Mouse (Mus musculus) stomach, embryonic 15.5 days (tissue): ENCODE data around the gene 4930578G10Rik. TPM values are rescaled to one million over a fixed set of nuclear protein-coding genes. Genes with fewer than 3 reads are reported as not detected.

ENCODE experiments used
- ATAC-seq: fragments of 200-750 bp; cut with Nextera tagmentation; 2 replicates; pipeline ENCODE4 v1.8.0; 2017; ENCODE audit warnings: low read depth, moderate number of reproducible peaks, moderate TSS enrichment; ENCODE audit not compliant: insufficient read depth, low FRiP score
- H3K27ac ChIP-seq: fragments of 300-500 bp; sonication (generic); 2 replicates; pipeline ENCODE4 v1.5.1; 2015; ENCODE audit warnings: mild to moderate bottlenecking, inconsistent platforms
- H3K27me3 ChIP-seq: fragments of 300-500 bp; sonication (generic); replicated peaks from 2 replicates; pipeline ENCODE4 v1.6.1; 2015; ENCODE audit warnings: inconsistent platforms
- H3K36me3 ChIP-seq: fragments of 300-500 bp; sonication (generic); 2 replicates; pipeline ENCODE4 v1.6.1; 2015; ENCODE audit warnings: inconsistent platforms
- H3K4me1 ChIP-seq: fragments of 300-500 bp; sonication (generic); 2 replicates; pipeline ENCODE4 v1.6.1; 2015; ENCODE audit warnings: inconsistent platforms
- H3K4me2 ChIP-seq: fragments of 300-500 bp; sonication (generic); 2 replicates; pipeline ENCODE4 v1.6.1; 2015; ENCODE audit warnings: mild to moderate bottlenecking, inconsistent platforms
- H3K4me3 ChIP-seq: fragments of 300-500 bp; sonication (generic); replicated peaks from 2 replicates; pipeline ENCODE4 v1.5.1; 2015; ENCODE audit warnings: inconsistent platforms
- H3K9ac ChIP-seq: fragments of 300-500 bp; sonication (generic); 2 replicates; pipeline ENCODE4 v1.6.1; 2015; ENCODE audit warnings: inconsistent platforms
- H3K9me3 ChIP-seq: fragments of 300-500 bp; sonication (generic); 2 replicates; pipeline ENCODE4 v1.6.1; 2016; ENCODE audit warnings: inconsistent platforms
- WGBS: fragments of 180-500 bp; shearing (Covaris S2); methylation state at CpG from one replicate; pipeline ENCODE4 v1.1.7; 2015; 5-methylcytosine and 5-hydroxymethylcytosine counted together
- polyA plus RNA-seq: library from polyadenylated mRNA; unstranded; fragments of >200 nt; fragmentation: Nextera tagmentation; extraction: Ambion mirVana; gene quantifications from 2 replicates; pipeline ENCODE4 v1.2.1, GENCODE M21; 2015

The 4930578G10Rik gene
- polyA plus RNA-seq, 1 experiment from 2014 or later = not detected

- no peaks in the 10 kb centered on the region for H3K36me3 ChIP-seq
- no peak within 1 kb of the TSS for H3K9ac ChIP-seq
- no peak within 1 kb of the TSS for H3K27ac ChIP-seq
- no peaks in the 10 kb centered on the region for H3K27me3 ChIP-seq
- no peaks in the 10 kb centered on the region for H3K4me1 ChIP-seq
- H3K4me3 ChIP-seq = no peak within 1 kb of the TSS
- H3K9me3 ChIP-seq = no peaks in the 10 kb centered on the region
- WGBS = 88% methylated on average over 7 of the region's 7 CpGs
- no peak within 1 kb of the TSS for H3K4me2 ChIP-seq
- ATAC-seq = no peak
These were observed 138.8 kb downstream of the 4930578G10Rik start, which contains the start of gene Fam205c for GRCm38 (mm10) chr4:42874134-42874533. Gene Fam205c (minus strand): TSS chr4:42874234.

GRCm38 (mm10) chr4:42876586-42877291 lies 141.4 kb downstream of the 4930578G10Rik start:
- 36% methylated on average over 5 of the region's 5 CpGs for WGBS

GRCm38 (mm10) chr4:42877657-42878056 lies 142.3 kb downstream of the 4930578G10Rik start:
- ATAC-seq = peak; percentile 45; the same call in 1 of the 2 replicates

More at GRCm38 (mm10) chr4:42876586-42877291, 141.4 kb downstream of the 4930578G10Rik start:
- peak; percentile 83; the same call in 1 of the 2 replicates for ATAC-seq
- no peaks in the 10 kb centered on the region for H3K27me3 ChIP-seq
- H3K27ac ChIP-seq = no peak overlapping the region
- H3K36me3 ChIP-seq = no peaks in the 10 kb centered on the region
- no peaks in the 10 kb centered on the region for H3K9me3 ChIP-seq
- no peaks in the 10 kb centered on the region for H3K4me1 ChIP-seq
- no peak overlapping the region for H3K4me3 ChIP-seq
- no peak overlapping the region for H3K4me2 ChIP-seq
- H3K9ac ChIP-seq = no peak overlapping the region

GRCm38 (mm10) chr4:42879829-42880676 lies 144.7 kb downstream of the 4930578G10Rik start:
- no peaks in the 10 kb centered on the region for H3K27me3 ChIP-seq
- H3K9me3 ChIP-seq = no peaks in the 10 kb centered on the region
- H3K27ac ChIP-seq = no peak overlapping the region
- peak; percentile 91 for ATAC-seq
- H3K36me3 ChIP-seq = no peaks in the 10 kb centered on the region
- H3K4me2 ChIP-seq = no peak overlapping the region
- H3K4me1 ChIP-seq = no peaks in the 10 kb centered on the region
- H3K4me3 ChIP-seq = no peak overlapping the region
- WGBS = 72% methylated on average over 16 of the region's 16 CpGs
- no peak overlapping the region for H3K9ac ChIP-seq

More at GRCm38 (mm10) chr4:42877657-42878056, 142.3 kb downstream of the 4930578G10Rik start:
- no peaks in the 10 kb centered on the region for H3K27me3 ChIP-seq
- no peak overlapping the region for H3K4me2 ChIP-seq
- no peaks in the 10 kb centered on the region for H3K4me1 ChIP-seq
- no peak overlapping the region for H3K9ac ChIP-seq
- 72% methylated on average over 2 of the region's 2 CpGs for WGBS
- no peaks in the 10 kb centered on the region for H3K9me3 ChIP-seq
- H3K36me3 ChIP-seq = no peaks in the 10 kb centered on the region
- H3K27ac ChIP-seq = no peak overlapping the region
- no peak overlapping the region for H3K4me3 ChIP-seq

GRCm38 (mm10) chr4:42880677-42880948 lies 145.3 kb downstream of the 4930578G10Rik start:
- no peak overlapping the region for H3K4me2 ChIP-seq
- no peak overlapping the region for H3K4me3 ChIP-seq
- H3K4me1 ChIP-seq = no peaks in the 10 kb centered on the region
- no peak overlapping the region for H3K27ac ChIP-seq
- no peak for ATAC-seq
- H3K9ac ChIP-seq = no peak overlapping the region
- H3K27me3 ChIP-seq = no peaks in the 10 kb centered on the region
- H3K36me3 ChIP-seq = no peaks in the 10 kb centered on the region
- WGBS = 37% methylated on average over 1 of the region's 1 CpGs
- H3K9me3 ChIP-seq = no peaks in the 10 kb centered on the region

- no peak overlapping the region for H3K9ac ChIP-seq
- H3K4me1 ChIP-seq = no peaks in the 10 kb centered on the region
- no peaks in the 10 kb centered on the region for H3K27me3 ChIP-seq
- no peak for ATAC-seq
- no peaks in the 10 kb centered on the region for H3K36me3 ChIP-seq
- 89% methylated on average over 6 of the region's 6 CpGs for WGBS
- no peak overlapping the region for H3K4me2 ChIP-seq
- no peak overlapping the region for H3K27ac ChIP-seq
- H3K9me3 ChIP-seq = no peaks in the 10 kb centered on the region
- H3K4me3 ChIP-seq = no peak overlapping the region
These were observed 151.6 kb downstream of the 4930578G10Rik start for GRCm38 (mm10) chr4:42886926-42887325.

- Histone ChIP-seq H3K4me1 (no peaks in the 10 kb centered on the region), H3K36me3 (no peaks in the 10 kb centered on the region), H3K9me3 (no peaks in the 10 kb centered on the region), H3K9ac (no peak overlapping the region), H3K4me3 (no peak overlapping the region), H3K4me2 (no peak overlapping the region), H3K27ac (no peak overlapping the region), H3K27me3 (no peaks in the 10 kb centered on the region)
- whole genome bisulfite sequencing = 92% methylated on average over 6 of the region's 6 CpGs
- ATAC-seq = no peak
These were observed 153.5 kb downstream of the 4930578G10Rik start for GRCm38 (mm10) chr4:42888806-42889205.

- Histone ChIP-seq H3K36me3 (no peaks in the 10 kb centered on the region), H3K4me1 (no peaks in the 10 kb centered on the region), H3K9me3 (no peaks in the 10 kb centered on the region), H3K4me2 (no peak overlapping the region), H3K27ac (no peak overlapping the region), H3K27me3 (no peaks in the 10 kb centered on the region), H3K9ac (no peak overlapping the region), H3K4me3 (no peak overlapping the region)
- WGBS = 69% methylated on average over 7 of the region's 7 CpGs
- no peak for ATAC-seq
These were observed 155.8 kb downstream of the 4930578G10Rik start for GRCm38 (mm10) chr4:42891176-42891575.

GRCm38 (mm10) chr4:42895118-42895517 lies 159.8 kb downstream of the 4930578G10Rik start:
- Histone ChIP-seq H3K4me1 (no peaks in the 10 kb centered on the region), H3K9me3 (no peaks in the 10 kb centered on the region), H3K27ac (no peak overlapping the region), H3K27me3 (no peaks in the 10 kb centered on the region), H3K9ac (no peak overlapping the region), H3K4me2 (no peak overlapping the region), H3K4me3 (no peak overlapping the region), H3K36me3 (no peaks in the 10 kb centered on the region)
- WGBS = 71% methylated on average over 7 of the region's 7 CpGs
- ATAC-seq = no peak

Other genes with a start within 250 kb of the 4930578G10Rik start
- gene Fam205a2, start 207.4 kb upstream of the 4930578G10Rik start, polyA plus RNA-seq = not detected in 2 replicates
- not detected in 2 replicates for gene Gm10591, start 123.3 kb upstream of the 4930578G10Rik start, polyA plus RNA-seq
- gene Gm2564, start 105.8 kb upstream of the 4930578G10Rik start, polyA plus RNA-seq = 0.37 and 0.58 TPM in 2 replicates
- gene Ccl27b, start 80.3 kb upstream of the 4930578G10Rik start, polyA plus RNA-seq = not detected in 2 replicates
- not detected in 2 replicates for gene Il11ra2, start 73.7 kb upstream of the 4930578G10Rik start, polyA plus RNA-seq
- 0.45 TPM in 1 of 2 replicates, not detected in the other for gene Ccl19, start 21.0 kb downstream of the 4930578G10Rik start, polyA plus RNA-seq
- gene Ccl21a, start 38.4 kb downstream of the 4930578G10Rik start, polyA plus RNA-seq = 41.8 and 47.0 TPM in 2 replicates
- not detected in 2 replicates for gene Fam205a1, start 118.3 kb downstream of the 4930578G10Rik start, polyA plus RNA-seq
- gene Gm12394, start 121.2 kb downstream of the 4930578G10Rik start, polyA plus RNA-seq = 0.12 TPM in 1 of 2 replicates, not detected in the other
- gene Fam205c, start 138.7 kb downstream of the 4930578G10Rik start, polyA plus RNA-seq = 0.24 and 0.42 TPM in 2 replicates
- 1.1 and 2.1 TPM in 2 replicates for gene Phf24, start 181.1 kb downstream of the 4930578G10Rik start, polyA plus RNA-seq
- gene Dnajb5, start 214.3 kb downstream of the 4930578G10Rik start, polyA plus RNA-seq = 7.6 and 9.2 TPM in 2 replicates
- 0.43 and 1.7 TPM in 2 replicates for gene 1700022I11Rik, start 234.1 kb downstream of the 4930578G10Rik start, polyA plus RNA-seq